Mouse (Mus musculus): ENCODE measurements around the gene Kat7.

Gene Kat7

GRCm38 (mm10) chr11:95310007-95310647 lies at the start of gene Kat7:
TSS of gene Kat7 (minus strand) at chr11:95310246.
- peak; percentile 95 to 96 for DNase-seq (ENCODE audit: low read depth in 1 of 2, low spot score in 2 of 2)

GRCm38 (mm10) chr11:95358263-95358662 lies 48.2 kb upstream of the Kat7 start:
- DNase-seq (ENCODE audit: low read depth in 1 of 2, low spot score in 2 of 2) = no peak

- peak; percentile 34 to 53 for DNase-seq (ENCODE audit: low read depth in 1 of 2, low spot score in 2 of 2)
These were observed 46.6 kb upstream of the Kat7 start for GRCm38 (mm10) chr11:95356469-95357273.

- no peak for DNase-seq (ENCODE audit: low read depth in 1 of 2, low spot score in 2 of 2)
These were observed 46.0 kb upstream of the Kat7 start for GRCm38 (mm10) chr11:95356039-95356438.

GRCm38 (mm10) chr11:95355661-95356011 lies 45.6 kb upstream of the Kat7 start:
- no peak for DNase-seq (ENCODE audit: low read depth in 1 of 2, low spot score in 2 of 2)

GRCm38 (mm10) chr11:95354945-95355660 lies 45.1 kb upstream of the Kat7 start:
- DNase-seq (ENCODE audit: low read depth in 1 of 2, low spot score in 2 of 2) = no peak

- DNase-seq (ENCODE audit: low read depth in 1 of 2, low spot score in 2 of 2) = no peak
These were observed 44.3 kb upstream of the Kat7 start for GRCm38 (mm10) chr11:95354228-95354944.

- DNase-seq (ENCODE audit: low read depth in 1 of 2, low spot score in 2 of 2) = no peak
These were observed 43.2 kb upstream of the Kat7 start for GRCm38 (mm10) chr11:95353226-95353625.

- no peak for DNase-seq (ENCODE audit: low read depth in 1 of 2, low spot score in 2 of 2)
These were observed 42.6 kb upstream of the Kat7 start for GRCm38 (mm10) chr11:95352686-95353085.

- DNase-seq (ENCODE audit: low read depth in 1 of 2, low spot score in 2 of 2) = no peak
These were observed 40.9 kb upstream of the Kat7 start for GRCm38 (mm10) chr11:95350960-95351359.

GRCm38 (mm10) chr11:95350289-95350688 lies 40.2 kb upstream of the Kat7 start:
- DNase-seq (ENCODE audit: low read depth in 1 of 2, low spot score in 2 of 2) = no peak

GRCm38 (mm10) chr11:95344181-95344580 lies 34.1 kb upstream of the Kat7 start:
- DNase-seq (ENCODE audit: low read depth in 1 of 2, low spot score in 2 of 2) = no peak

- no peak for DNase-seq (ENCODE audit: low read depth in 1 of 2, low spot score in 2 of 2)
These were observed 33.1 kb upstream of the Kat7 start for GRCm38 (mm10) chr11:95343180-95343579.

- DNase-seq (ENCODE audit: low read depth in 1 of 2, low spot score in 2 of 2) = no peak
These were observed 30.6 kb upstream of the Kat7 start for GRCm38 (mm10) chr11:95340664-95341063.

GRCm38 (mm10) chr11:95340259-95340658 lies 30.2 kb upstream of the Kat7 start:
- no peak for DNase-seq (ENCODE audit: low read depth in 1 of 2, low spot score in 2 of 2)

- no peak for DNase-seq (ENCODE audit: low read depth in 1 of 2, low spot score in 2 of 2)
These were observed 29.5 kb upstream of the Kat7 start for GRCm38 (mm10) chr11:95339471-95340021.

- DNase-seq (ENCODE audit: low read depth in 1 of 2, low spot score in 2 of 2) = no peak
These were observed 27.8 kb upstream of the Kat7 start for GRCm38 (mm10) chr11:95337846-95338342.

- no peak for DNase-seq (ENCODE audit: low read depth in 1 of 2, low spot score in 2 of 2)
These were observed 27.2 kb upstream of the Kat7 start for GRCm38 (mm10) chr11:95337129-95337813.

- DNase-seq (ENCODE audit: low read depth in 1 of 2, low spot score in 2 of 2) = no peak
These were observed 26.6 kb upstream of the Kat7 start, which contains the start of gene Fam117a for GRCm38 (mm10) chr11:95336568-95337128. TSS of gene Fam117a (plus strand) at chr11:95337018.
